Mouse (Mus musculus): ENCODE measurements around the gene Npc1l1. TPM values are rescaled to one million over a fixed set of nuclear protein-coding genes. Genes with fewer than 3 reads are reported as not detected.

Npc1l1 gene
- total and polyA plus RNA-seq, 3 experiments: 0.10 TPM; not detected in 2

DNA sequence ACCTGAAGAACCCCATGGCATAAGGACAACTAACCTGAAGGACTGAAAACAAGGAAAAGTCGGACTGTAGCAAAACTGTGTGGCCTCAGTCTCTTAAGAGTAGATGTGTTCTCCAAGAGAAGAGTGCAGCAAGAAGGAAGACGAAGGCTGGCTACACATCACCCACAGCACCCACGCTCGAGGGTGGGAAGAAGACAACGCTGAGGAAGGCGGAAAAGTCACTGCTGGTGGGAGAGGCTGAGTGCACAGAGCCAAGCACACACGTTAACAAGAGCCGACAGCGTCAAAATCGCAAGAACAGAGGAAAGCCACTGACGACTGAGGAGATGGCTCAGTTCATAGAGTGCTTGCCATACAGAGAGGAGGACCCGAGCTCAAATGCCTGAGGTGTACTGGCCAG lies 66.2 kb downstream of the Npc1l1 start:
- TF ChIP-seq HCFC1 (IDR thresholded peaks at IDR 0.05; ENCODE audit: low read depth, low read length): no peak
- TF ChIP-seq MAFK (IDR thresholded peaks at IDR 0.05; ENCODE audit: borderline replicate concordance, low read depth, low read length): no peak
- TF ChIP-seq MAZ (IDR thresholded peaks at IDR 0.05; ENCODE audit: low read depth, low read length): no peak
- no peak for TF ChIP-seq POLR2AphosphoS5 (IDR thresholded peaks at IDR 0.05; ENCODE audit: borderline replicate concordance, low read depth, low read length)
- no peak for TF ChIP-seq SIN3A (IDR thresholded peaks at IDR 0.05; ENCODE audit: low read length)
- TF ChIP-seq ZMIZ1 (IDR thresholded peaks at IDR 0.05; ENCODE audit: low read depth, low read length): no peak
- TF ChIP-seq CHD2 (IDR thresholded peaks at IDR 0.05; ENCODE audit: low read length): no peak
- TF ChIP-seq ZNF384 (IDR thresholded peaks at IDR 0.05; ENCODE audit: low read depth, low read length): no peak
- no peak for TF ChIP-seq UBTF (IDR thresholded peaks at IDR 0.05; ENCODE audit: borderline replicate concordance, insufficient read depth, low read depth, low read length)
- TF ChIP-seq POLR2A (IDR thresholded peaks at IDR 0.05; ENCODE audit: control insufficient read depth in 1 of 2, insufficient read depth in 1 of 2, low read depth in 1 of 2, low read length in 2 of 2, poor library complexity in 1 of 2): no peak
- TF ChIP-seq ETS1 (IDR thresholded peaks at IDR 0.05; ENCODE audit: low read depth, low read length): no peak
- Histone ChIP-seq H3K27me3 (ENCODE audit: control insufficient read depth in 1 of 2, insufficient read depth in 2 of 2, low read length in 2 of 2) (no peaks in the 10 kb centered on the region), H3K4me3 (ENCODE audit: control insufficient read depth in 1 of 2, insufficient read depth in 1 of 2, low read depth in 2 of 2, low read length in 2 of 2) (no peak overlapping the region), H3K79me2 (ENCODE audit: control insufficient read depth, insufficient read depth, low read length, poor library complexity) (peaks cover 31% of the 10 kb centered on the region), H3K36me3 (ENCODE audit: control insufficient read depth in 1 of 2, insufficient read depth in 2 of 2, low read length in 2 of 2) (peaks cover 0 to 3% of the 10 kb centered on the region in 2 experiments; a peak in 2 of 4 replicates), H3K4me1 (ENCODE audit: control insufficient read depth in 1 of 2, insufficient read depth in 2 of 2, low read length in 2 of 2) (no peaks in the 10 kb centered on the region), H3K27ac (ENCODE audit: control insufficient read depth, low read depth, low read length) (no peak overlapping the region), H3K9me3 (replicated peaks; ENCODE audit: insufficient read depth, low read length) (no peaks in the 10 kb centered on the region), H3K9ac (ENCODE audit: control insufficient read depth, low read depth, low read length, poor library complexity, severe bottlenecking) (no peak overlapping the region)
- DNase-seq (ENCODE audit: low read depth, low spot score): no peak

DNA sequence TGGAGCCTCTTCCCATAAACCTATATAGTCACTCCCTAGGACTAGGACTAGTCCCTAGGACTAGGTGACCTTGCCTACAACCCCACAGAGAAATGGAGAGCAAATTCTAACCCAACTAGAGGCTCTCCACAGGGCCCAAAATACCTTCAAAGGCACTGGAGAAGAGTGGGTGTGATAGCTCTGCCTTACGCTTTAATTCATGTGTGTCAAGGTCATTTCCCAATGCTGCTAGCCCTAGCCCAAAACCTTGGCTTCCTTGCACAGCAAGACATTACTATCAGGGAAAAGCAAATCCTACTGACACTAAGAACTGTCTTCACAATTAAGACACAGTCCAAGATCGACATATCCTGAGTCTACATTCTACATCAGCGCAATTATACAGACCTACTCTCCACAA lies 66.9 kb downstream of the Npc1l1 start:
- peaks cover 0 to 3% of the 10 kb centered on the region in 2 experiments; a peak in 2 of 4 replicates for H3K36me3 ChIP-seq (ENCODE audit: control insufficient read depth in 1 of 2, insufficient read depth in 2 of 2, low read length in 2 of 2)
- no peak for TF ChIP-seq MYC (IDR thresholded peaks at IDR 0.05; ENCODE audit: low read depth, low read length)
- no peak for TF ChIP-seq RAD21 (IDR thresholded peaks at IDR 0.05; ENCODE audit: low read depth, low read length)
- TF ChIP-seq CTCF (IDR thresholded peaks at IDR 0.05 in 2 of 3, conservative IDR thresholded peaks at IDR 0.05 in 1 of 3; ENCODE audit: control insufficient read depth in 1 of 3, insufficient read depth in 1 of 3, low read depth in 2 of 3, low read length in 3 of 3, poor library complexity in 1 of 3, severe bottlenecking in 1 of 3): no peak
- no peak for TF ChIP-seq ELF1 (IDR thresholded peaks at IDR 0.05; ENCODE audit: low read depth, low read length)
- TF ChIP-seq TAL1 (IDR thresholded peaks at IDR 0.05; ENCODE audit: low read length): no peak
- no peak for TF ChIP-seq MXI1 (IDR thresholded peaks at IDR 0.05; ENCODE audit: low read depth, low read length)
- no peak for TF ChIP-seq SIN3A (IDR thresholded peaks at IDR 0.05; ENCODE audit: low read length)
- no peak for TF ChIP-seq UBTF (IDR thresholded peaks at IDR 0.05; ENCODE audit: borderline replicate concordance, insufficient read depth, low read depth, low read length)
- no peak for TF ChIP-seq MYB (IDR thresholded peaks at IDR 0.05; ENCODE audit: low read depth, low read length)
- no peak for TF ChIP-seq CHD2 (IDR thresholded peaks at IDR 0.05; ENCODE audit: low read length)
- TF ChIP-seq NELFE (IDR thresholded peaks at IDR 0.05; ENCODE audit: low read depth, low read length): no peak
- H3K9me3 ChIP-seq (replicated peaks; ENCODE audit: insufficient read depth, low read length): no peaks in the 10 kb centered on the region
- no peaks in the 10 kb centered on the region for H3K4me1 ChIP-seq (ENCODE audit: control insufficient read depth in 1 of 2, insufficient read depth in 2 of 2, low read length in 2 of 2)
- H3K27me3 ChIP-seq (ENCODE audit: control insufficient read depth in 1 of 2, insufficient read depth in 2 of 2, low read length in 2 of 2): no peaks in the 10 kb centered on the region
- peaks cover 33% of the 10 kb centered on the region for H3K79me2 ChIP-seq (ENCODE audit: control insufficient read depth, insufficient read depth, low read length, poor library complexity)
- no peak overlapping the region for H3K4me3 ChIP-seq (ENCODE audit: control insufficient read depth in 1 of 2, insufficient read depth in 1 of 2, low read depth in 2 of 2, low read length in 2 of 2)
- H3K9ac ChIP-seq (ENCODE audit: control insufficient read depth, low read depth, low read length, poor library complexity, severe bottlenecking): no peak overlapping the region
- DNase-seq (ENCODE audit: low read depth, low spot score): no peak
- H3K27ac ChIP-seq (ENCODE audit: control insufficient read depth, low read depth, low read length): no peak overlapping the region
